Mouse (Mus musculus): ENCODE data around the gene Smg9. TPM values are rescaled to one million over a fixed set of nuclear protein-coding genes. Genes with fewer than 3 reads are reported as not detected.

Smg9 gene
- polyA plus RNA-seq, 2 experiments: 11.2 to 20.6 TPM

GRCm38 (mm10) chr7:24377091-24377865 is 22.1 kb upstream of the Smg9 start:
- no peaks in the 10 kb centered on the region for H3K9me3 ChIP-seq (ENCODE audit: control insufficient read depth, low read length)
- peak overlapping the region; percentile 100 for H3K27ac ChIP-seq
- peak; percentile 91 for TF ChIP-seq CTCF (IDR thresholded peaks at IDR 0.05; ENCODE audit: low read depth)
- TF ChIP-seq EP300 (IDR thresholded peaks at IDR 0.05; ENCODE audit: low read depth): peak; percentile 99
- ATAC-seq (ENCODE audit: insufficient read depth) (peak; percentile 96), DNase-seq (ENCODE audit: low read depth in 3 of 3, low spot score in 3 of 3) (peak; percentile 96 to 97 (median 96))
- peaks cover 60 to 77% of the 10 kb centered on the region in 2 experiments for H3K4me1 ChIP-seq (replicated peaks; ENCODE audit: control insufficient read depth in 2 of 2, insufficient read depth in 2 of 2, low read length in 1 of 2)
- peak overlapping the region; percentile 100 for H3K4me2 ChIP-seq (ENCODE audit: low read depth)
- peak overlapping the region; percentile 28 to 66 for H3K4me3 ChIP-seq (ENCODE audit: insufficient read depth in 1 of 2, low read depth in 2 of 2, low read length in 2 of 2)
- H3K27me3 ChIP-seq (ENCODE audit: control insufficient read depth, insufficient read depth, low read length): no peaks in the 10 kb centered on the region
- peak overlapping the region; percentile 95 for H3K9ac ChIP-seq (replicated peaks)
- 9% methylated on average over 49 of the region's 49 CpGs for WGBS (ENCODE audit: insufficient replicate concordance)
- peaks cover 91% of the 10 kb centered on the region for H3K36me3 ChIP-seq (replicated peaks; ENCODE audit: control insufficient read depth, insufficient read depth, low read depth)

- Histone ChIP-seq H3K9me3 (ENCODE audit: control insufficient read depth, low read length) (no peaks in the 10 kb centered on the region), H3K4me2 (ENCODE audit: low read depth) (peak overlapping the region; percentile 100), H3K9ac (replicated peaks) (peak overlapping the region; percentile 95), H3K4me3 (ENCODE audit: insufficient read depth in 1 of 2, low read depth in 2 of 2, low read length in 2 of 2) (peak overlapping the region; percentile 17 to 66), H3K27ac (peak overlapping the region; percentile 96), H3K36me3 (replicated peaks; ENCODE audit: control insufficient read depth, insufficient read depth, low read depth) (peaks cover 95% of the 10 kb centered on the region), H3K27me3 (ENCODE audit: control insufficient read depth, insufficient read depth, low read length) (no peaks in the 10 kb centered on the region), H3K4me1 (replicated peaks; ENCODE audit: control insufficient read depth in 2 of 2, insufficient read depth in 2 of 2, low read length in 1 of 2) (peaks cover 60 to 79% of the 10 kb centered on the region in 2 experiments)
- no peak for ATAC-seq (ENCODE audit: insufficient read depth)
- DNase-seq (ENCODE audit: low read depth in 3 of 3, low spot score in 3 of 3): no peak
- 68% methylated on average over 10 of the region's 10 CpGs for WGBS (ENCODE audit: insufficient replicate concordance)
- TF ChIP-seq EP300 (IDR thresholded peaks at IDR 0.05; ENCODE audit: low read depth): no peak
- no peak for TF ChIP-seq CTCF (IDR thresholded peaks at IDR 0.05; ENCODE audit: low read depth)
Observed at GRCm38 (mm10) chr7:24378049-24378701, 21.2 kb upstream of the Smg9 start.

- Histone ChIP-seq H3K36me3 (replicated peaks; ENCODE audit: control insufficient read depth, insufficient read depth, low read depth) (peaks cover 95% of the 10 kb centered on the region), H3K9me3 (ENCODE audit: control insufficient read depth, low read length) (no peaks in the 10 kb centered on the region), H3K27ac (peak overlapping the region; percentile 96), H3K4me3 (ENCODE audit: insufficient read depth in 1 of 2, low read depth in 2 of 2, low read length in 2 of 2) (no peak overlapping the region), H3K27me3 (ENCODE audit: control insufficient read depth, insufficient read depth, low read length) (no peaks in the 10 kb centered on the region), H3K9ac (replicated peaks) (peak overlapping the region; percentile 54), H3K4me2 (ENCODE audit: low read depth) (peak overlapping the region; percentile 100), H3K4me1 (replicated peaks; ENCODE audit: control insufficient read depth in 2 of 2, insufficient read depth in 2 of 2, low read length in 1 of 2) (peaks cover 55 to 80% of the 10 kb centered on the region in 2 experiments)
- DNase-seq (ENCODE audit: low read depth in 3 of 3, low spot score in 3 of 3) (no peak), ATAC-seq (ENCODE audit: insufficient read depth) (no peak)
- TF ChIP-seq CTCF (IDR thresholded peaks at IDR 0.05; ENCODE audit: low read depth): no peak
- TF ChIP-seq EP300 (IDR thresholded peaks at IDR 0.05; ENCODE audit: low read depth): no peak
- WGBS (ENCODE audit: insufficient replicate concordance): 55% methylated on average over 7 of the region's 7 CpGs
Observed at GRCm38 (mm10) chr7:24379934-24380333, 19.5 kb upstream of the Smg9 start.

- H3K36me3 ChIP-seq (replicated peaks; ENCODE audit: control insufficient read depth, insufficient read depth, low read depth): peaks cover 95% of the 10 kb centered on the region
- ATAC-seq (ENCODE audit: insufficient read depth) (no peak), DNase-seq (ENCODE audit: low read depth in 3 of 3, low spot score in 3 of 3) (no peak)
- WGBS (ENCODE audit: insufficient replicate concordance): 63% methylated on average over 2 of the region's 2 CpGs
- peak overlapping the region; percentile 96 for H3K27ac ChIP-seq
- TF ChIP-seq EP300 (IDR thresholded peaks at IDR 0.05; ENCODE audit: low read depth): no peak
- TF ChIP-seq CTCF (IDR thresholded peaks at IDR 0.05; ENCODE audit: low read depth): no peak
- no peak overlapping the region for H3K4me3 ChIP-seq (ENCODE audit: insufficient read depth in 1 of 2, low read depth in 2 of 2, low read length in 2 of 2)
- 0 out of 2 replicates have a peak overlapping the region, but pooled peaks have one; percentile 5 for H3K9ac ChIP-seq (replicated peaks)
- H3K9me3 ChIP-seq (ENCODE audit: control insufficient read depth, low read length): no peaks in the 10 kb centered on the region
- no peaks in the 10 kb centered on the region for H3K27me3 ChIP-seq (ENCODE audit: control insufficient read depth, insufficient read depth, low read length)
- no peak overlapping the region for H3K4me2 ChIP-seq (ENCODE audit: low read depth)
- peaks cover 54 to 80% of the 10 kb centered on the region in 2 experiments for H3K4me1 ChIP-seq (replicated peaks; ENCODE audit: control insufficient read depth in 2 of 2, insufficient read depth in 2 of 2, low read length in 1 of 2)
Observed at GRCm38 (mm10) chr7:24380370-24380769, 19.0 kb upstream of the Smg9 start.
